Mouse (Mus musculus) bone marrow macrophage, adult 2 months (primary cell): ENCODE measurements around the gene Ranbp3l.

Experiments
- CTCF ChIP-seq: IDR thresholded peaks from 2 replicates; pipeline ENCODE4 v1.5.1; 2012; ENCODE audit warnings: low read depth, mild to moderate bottlenecking, low read length, moderate library complexity
- POLR2A ChIP-seq: IDR thresholded peaks from 2 replicates; pipeline ENCODE4 v1.6.1; 2012; ENCODE audit warnings: mild to moderate bottlenecking, low read depth, low read length, borderline replicate concordance

DNA sequence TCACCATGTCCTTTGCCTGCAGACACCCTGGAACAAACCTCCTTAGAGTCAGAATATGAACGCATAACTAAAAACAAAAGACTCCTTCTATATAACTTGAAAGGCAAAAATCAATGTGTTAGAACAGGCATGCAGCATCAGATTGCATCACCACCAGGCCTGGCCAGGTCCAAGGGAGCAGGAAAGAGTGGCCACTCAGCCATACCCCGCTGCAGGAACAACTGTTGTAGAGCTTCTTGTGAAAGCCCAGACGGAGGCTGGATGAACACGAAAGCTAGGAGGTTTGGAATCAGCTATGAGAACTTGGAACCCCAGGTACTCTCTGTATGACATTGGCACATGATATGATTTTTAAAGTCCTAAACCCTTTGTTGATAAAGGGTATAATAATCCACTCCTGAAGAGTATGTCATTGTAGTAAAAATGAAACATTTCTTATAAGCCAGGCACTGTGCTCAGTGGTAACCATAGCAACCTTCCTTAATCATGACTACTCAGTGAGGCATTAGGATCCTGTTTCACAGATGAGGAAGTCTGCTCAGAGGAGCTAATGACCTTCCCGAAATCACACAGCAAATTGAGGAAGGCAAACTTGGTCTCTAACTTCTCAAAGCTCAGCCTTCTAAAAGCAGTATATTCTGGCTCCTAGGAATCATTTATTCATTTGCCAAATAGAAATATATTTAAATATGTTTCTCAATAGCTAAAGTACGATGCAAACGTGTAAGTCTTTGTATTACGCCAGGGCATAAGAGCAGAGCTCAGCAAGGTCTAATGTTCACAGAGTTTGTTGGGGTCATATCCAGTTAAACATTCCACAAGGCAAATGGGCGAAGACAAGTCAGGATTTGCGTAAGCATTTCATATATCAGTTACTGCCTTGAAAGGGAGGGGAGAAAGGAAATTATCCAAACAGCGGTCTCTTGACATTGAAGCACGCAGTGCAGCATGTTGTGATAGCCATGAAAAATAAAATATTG is 24.4 kb downstream of the Ranbp3l start:
- TF ChIP-seq POLR2A (no peak), CTCF (no peak)
